Mouse (Mus musculus): ENCODE results near the gene Procr. TPM values are rescaled to one million over a fixed set of nuclear protein-coding genes. Genes with fewer than 3 reads are reported as not detected.
"Not testable (repeated sequence)": the region's sequence is repeated elsewhere in the genome, so short reads cannot be mapped to it uniquely, and the experiment has no call there.

Procr gene
- polyA plus RNA-seq, 1 experiment = 9.0 TPM

GRCm38 (mm10) chr2:155735080-155735479 lies 15.8 kb upstream of the Procr start:
- TF ChIP-seq CTCF (IDR thresholded peaks at IDR 0.05; ENCODE audit: extremely low read depth, insufficient read depth, insufficient read length, insufficient replicate concordance) = no peak
- no peak for TF ChIP-seq POLR2A (IDR thresholded peaks at IDR 0.05; ENCODE audit: low read depth, low read length)
- no peak for DNase-seq (ENCODE audit: low read depth in 1 of 2, low spot score in 2 of 2)
- Histone ChIP-seq H3K4me1 (ENCODE audit: control insufficient read depth, insufficient read depth, insufficient read length) (no peaks in the 10 kb centered on the region), H3K36me3 (ENCODE audit: control insufficient read depth, insufficient read depth, low read length) (no peaks in the 10 kb centered on the region), H3K4me3 (ENCODE audit: extremely low read depth, insufficient read depth, insufficient read length) (no peak overlapping the region), H3K27me3 (ENCODE audit: control insufficient read depth, insufficient read depth, low read length) (no peaks in the 10 kb centered on the region), H3K27ac (ENCODE audit: insufficient read depth, low read length) (no peak overlapping the region)
- 88% methylated on average over 5 of the region's 5 CpGs for WGBS

GRCm38 (mm10) chr2:155735766-155736165 lies 15.2 kb upstream of the Procr start, which contains the start of gene Gm17581:
Gene Gm17581, minus strand, starts transcription at chr2:155735866.
- DNase-seq (ENCODE audit: low read depth in 1 of 2, low spot score in 2 of 2); H3K36me3 ChIP-seq (ENCODE audit: control insufficient read depth, insufficient read depth, low read length); H3K27ac ChIP-seq (ENCODE audit: insufficient read depth, low read length); H3K4me1 ChIP-seq (ENCODE audit: control insufficient read depth, insufficient read depth, insufficient read length); H3K4me3 ChIP-seq (ENCODE audit: extremely low read depth, insufficient read depth, insufficient read length); H3K27me3 ChIP-seq (ENCODE audit: control insufficient read depth, insufficient read depth, low read length): not testable (repeated sequence)
- WGBS = 88% methylated on average over 5 of the region's 5 CpGs

- H3K27ac ChIP-seq (ENCODE audit: insufficient read depth, low read length) = no peak overlapping the region
- TF ChIP-seq CTCF (IDR thresholded peaks at IDR 0.05; ENCODE audit: extremely low read depth, insufficient read depth, insufficient read length, insufficient replicate concordance) (no peak), POLR2A (IDR thresholded peaks at IDR 0.05; ENCODE audit: low read depth, low read length) (no peak)
- H3K4me1 ChIP-seq (ENCODE audit: control insufficient read depth, insufficient read depth, insufficient read length) = no peaks in the 10 kb centered on the region
- no peaks in the 10 kb centered on the region for H3K36me3 ChIP-seq (ENCODE audit: control insufficient read depth, insufficient read depth, low read length)
- H3K4me3 ChIP-seq (ENCODE audit: extremely low read depth, insufficient read depth, insufficient read length) = no peak overlapping the region
- 61% methylated on average over 6 of the region's 6 CpGs for WGBS
- no peaks in the 10 kb centered on the region for H3K27me3 ChIP-seq (ENCODE audit: control insufficient read depth, insufficient read depth, low read length)
- no peak for DNase-seq (ENCODE audit: low read depth in 1 of 2, low spot score in 2 of 2)
Measured at GRCm38 (mm10) chr2:155736936-155737335, 14.0 kb upstream of the Procr start.

DNA sequence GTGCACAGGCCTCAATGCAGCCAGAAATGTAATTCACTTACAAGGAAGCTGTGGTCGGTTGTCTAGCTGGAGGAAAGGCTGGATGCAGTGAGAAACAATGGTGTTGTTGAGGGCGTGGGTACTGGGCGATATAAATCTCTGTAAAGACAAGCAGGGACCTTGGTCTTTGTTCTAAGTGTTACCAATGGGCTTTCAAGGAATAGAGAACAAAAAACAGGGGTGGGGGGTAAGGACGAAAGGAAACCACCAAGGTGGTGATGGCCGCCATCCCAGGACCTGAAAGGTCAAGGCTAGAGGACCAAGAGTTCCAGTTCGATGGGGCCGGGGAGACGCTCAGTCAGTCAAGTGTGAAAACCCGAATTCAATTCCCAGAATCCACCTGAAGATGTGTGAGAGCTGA lies 13.1 kb upstream of the Procr start:
- Histone ChIP-seq H3K36me3 (ENCODE audit: control insufficient read depth, insufficient read depth, low read length) (no peaks in the 10 kb centered on the region), H3K27ac (ENCODE audit: insufficient read depth, low read length) (no peak overlapping the region), H3K4me3 (ENCODE audit: extremely low read depth, insufficient read depth, insufficient read length) (no peak overlapping the region), H3K4me1 (ENCODE audit: control insufficient read depth, insufficient read depth, insufficient read length) (no peaks in the 10 kb centered on the region), H3K27me3 (ENCODE audit: control insufficient read depth, insufficient read depth, low read length) (peaks cover under 1% of the 10 kb centered on the region; the same call in 1 of the 2 replicates)
- no peak for DNase-seq (ENCODE audit: low read depth in 1 of 2, low spot score in 2 of 2)
- TF ChIP-seq POLR2A (IDR thresholded peaks at IDR 0.05; ENCODE audit: low read depth, low read length) = no peak
- no peak for TF ChIP-seq CTCF (IDR thresholded peaks at IDR 0.05; ENCODE audit: extremely low read depth, insufficient read depth, insufficient read length, insufficient replicate concordance)
- 51% methylated on average over 9 of the region's 9 CpGs for WGBS

GRCm38 (mm10) chr2:155742211-155742610 lies 8.7 kb upstream of the Procr start:
- Histone ChIP-seq H3K36me3 (ENCODE audit: control insufficient read depth, insufficient read depth, low read length) (no peaks in the 10 kb centered on the region), H3K27me3 (ENCODE audit: control insufficient read depth, insufficient read depth, low read length) (peaks cover 2% of the 10 kb centered on the region; the same call in 1 of the 2 replicates), H3K4me3 (ENCODE audit: extremely low read depth, insufficient read depth, insufficient read length) (no peak overlapping the region), H3K27ac (ENCODE audit: insufficient read depth, low read length) (no peak overlapping the region), H3K4me1 (ENCODE audit: control insufficient read depth, insufficient read depth, insufficient read length) (no peaks in the 10 kb centered on the region)
- 57% methylated on average over 11 of the region's 11 CpGs for WGBS
- TF ChIP-seq CTCF (IDR thresholded peaks at IDR 0.05; ENCODE audit: extremely low read depth, insufficient read depth, insufficient read length, insufficient replicate concordance) (no peak), POLR2A (IDR thresholded peaks at IDR 0.05; ENCODE audit: low read depth, low read length) (no peak)
- DNase-seq (ENCODE audit: low read depth in 1 of 2, low spot score in 2 of 2) = no peak

DNA sequence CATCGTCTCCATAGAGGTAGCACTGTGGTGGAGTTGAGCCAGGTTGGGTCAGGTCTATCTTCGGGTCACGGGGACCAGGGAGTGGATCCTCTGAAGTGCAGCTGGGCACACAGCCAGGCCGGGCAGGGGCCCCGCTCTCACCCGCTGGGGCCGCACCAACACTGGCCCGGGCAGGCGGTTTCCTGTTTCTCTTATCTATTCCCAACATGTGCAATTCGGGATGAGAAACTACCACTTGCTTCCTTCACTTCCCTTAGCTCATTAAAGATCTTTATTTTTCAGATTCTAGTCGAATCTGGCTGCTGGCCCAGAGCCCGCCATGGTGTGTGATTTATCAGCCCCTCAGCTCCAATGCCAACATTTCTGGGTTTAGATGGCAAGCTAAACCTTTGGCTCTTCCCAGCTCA lies 8.0 kb upstream of the Procr start:
- 0 out of 2 replicates have a peak overlapping the region, but pooled peaks have one; percentile 22 for H3K27ac ChIP-seq (ENCODE audit: insufficient read depth, low read length)
- H3K4me1 ChIP-seq (ENCODE audit: control insufficient read depth, insufficient read depth, insufficient read length) = no peaks in the 10 kb centered on the region
- TF ChIP-seq CTCF (IDR thresholded peaks at IDR 0.05; ENCODE audit: extremely low read depth, insufficient read depth, insufficient read length, insufficient replicate concordance) (no peak), POLR2A (IDR thresholded peaks at IDR 0.05; ENCODE audit: low read depth, low read length) (no peak)
- H3K27me3 ChIP-seq (ENCODE audit: control insufficient read depth, insufficient read depth, low read length) = peaks cover 2% of the 10 kb centered on the region; the same call in 1 of the 2 replicates
- no peak overlapping the region for H3K4me3 ChIP-seq (ENCODE audit: extremely low read depth, insufficient read depth, insufficient read length)
- 18% methylated on average over 12 of the region's 12 CpGs for WGBS
- H3K36me3 ChIP-seq (ENCODE audit: control insufficient read depth, insufficient read depth, low read length) = no peaks in the 10 kb centered on the region
- DNase-seq (ENCODE audit: low read depth in 1 of 2, low spot score in 2 of 2) = no peak

- H3K4me1 ChIP-seq (ENCODE audit: control insufficient read depth, insufficient read depth, insufficient read length) = no peaks in the 10 kb centered on the region
- DNase-seq (ENCODE audit: low read depth in 1 of 2, low spot score in 2 of 2) = no peak
- 29% methylated on average over 9 of the region's 9 CpGs for WGBS
- peaks cover 2% of the 10 kb centered on the region; the same call in 1 of the 2 replicates for H3K27me3 ChIP-seq (ENCODE audit: control insufficient read depth, insufficient read depth, low read length)
- no peaks in the 10 kb centered on the region for H3K36me3 ChIP-seq (ENCODE audit: control insufficient read depth, insufficient read depth, low read length)
- no peak for TF ChIP-seq CTCF (IDR thresholded peaks at IDR 0.05; ENCODE audit: extremely low read depth, insufficient read depth, insufficient read length, insufficient replicate concordance)
- TF ChIP-seq POLR2A (IDR thresholded peaks at IDR 0.05; ENCODE audit: low read depth, low read length) = no peak
- H3K4me3 ChIP-seq (ENCODE audit: extremely low read depth, insufficient read depth, insufficient read length) = no peak overlapping the region
- no peak overlapping the region for H3K27ac ChIP-seq (ENCODE audit: insufficient read depth, low read length)
Measured at GRCm38 (mm10) chr2:155743351-155743750, 7.6 kb upstream of the Procr start.

Measured in spleen, adult 2 months (tissue).